ENCODE assay signal across 8 mouse cellular contexts in the genomic region with DNA sequence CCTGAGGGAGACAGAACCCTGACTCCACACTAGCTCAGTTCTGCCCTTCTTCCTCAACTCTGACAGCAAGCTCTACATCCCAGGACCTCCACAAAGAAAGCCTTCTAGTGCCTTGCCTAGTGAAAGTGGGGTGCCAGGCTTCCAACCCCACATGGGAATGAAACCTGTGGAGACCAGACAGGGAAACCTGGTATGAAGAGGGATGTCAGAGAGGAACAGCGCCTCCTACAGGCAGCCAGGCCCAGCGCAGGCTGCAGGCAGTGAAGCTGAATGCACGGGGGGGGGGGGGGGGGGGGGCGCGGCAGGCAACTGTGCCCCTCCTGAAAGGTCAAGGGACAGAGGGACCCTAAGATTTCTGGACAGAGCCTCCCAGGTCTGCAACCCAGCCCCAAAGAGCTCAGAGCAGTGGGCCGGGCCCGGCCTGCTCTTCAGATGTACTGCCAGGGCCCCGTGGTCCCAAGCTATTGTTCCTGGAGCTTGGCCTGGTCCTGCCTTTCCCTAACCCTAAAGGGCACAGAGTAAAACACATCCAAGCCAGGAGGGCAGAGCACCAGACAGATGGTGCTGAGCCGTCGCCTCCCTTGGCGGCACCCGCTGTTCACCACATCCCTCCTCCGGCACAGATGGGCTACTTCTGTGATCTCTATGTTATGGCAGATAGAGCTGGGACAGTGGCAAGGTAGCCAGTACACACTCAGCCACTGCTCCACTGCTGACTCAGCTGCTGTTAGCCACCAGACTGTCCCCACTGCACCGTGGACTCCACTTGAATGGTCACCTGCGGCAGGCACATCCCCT. TPM values are rescaled to one million over a fixed set of nuclear protein-coding genes. Genes with fewer than 3 reads are reported as not detected.
DNase-seq lines count a peak whose midpoint lies in the region; ATAC-seq and TF ChIP-seq lines count a peak whose summit lies in the region.
"Had no signal": no experiment of that assay in that cellular context is flagged by ENCODE, and none has a peak within 500 bp of the region (broad histone marks: within the 10 kb centered on the region; RNA-seq: fewer than 3 reads in every experiment).

No protein-coding gene starts in this region.

- no peaks in the 10 kb centered on the region for H3K36me3 ChIP-seq in liver, adult 2 months (ENCODE audit: control insufficient read depth, insufficient read depth, low read length)
- H3K36me3 ChIP-seq: limb, embryonic 12.5 days had no signal

- WGBS in liver, adult 2 months, result 86% methylated on average over 11 of the region's 15 CpGs

- peaks cover 6% of the 10 kb centered on the region; the same call in 1 of the 2 replicates for H3K4me1 ChIP-seq in liver, adult 2 months (ENCODE audit: control insufficient read depth, insufficient read depth, low read length)

- TF ChIP-seq POLR2A in liver, adult 2 months (IDR thresholded peaks at IDR 0.05; ENCODE audit: extremely low read depth, insufficient read depth, low read length), result no peak

- H3K4me3 ChIP-seq in liver, adult 2 months (ENCODE audit: insufficient read depth, low read depth, low read length), result no peak overlapping the region
- H3K4me3 ChIP-seq: limb, embryonic 12.5 days had no signal

- H3K27me3 ChIP-seq in liver, adult 2 months (ENCODE audit: control insufficient read depth, insufficient read depth, low read length), result no peaks in the 10 kb centered on the region; the same call in 1 of the 2 replicates

- peak; percentile 70 for TF ChIP-seq CTCF in liver, adult 2 months (IDR thresholded peaks at IDR 0.05; ENCODE audit: low read depth, low read length)

- no peaks in the 10 kb centered on the region for H3K79me2 ChIP-seq in liver, adult 2 months (ENCODE audit: control insufficient read depth, insufficient read depth, low read length)

- DNase-seq in liver, adult 2 months (ENCODE audit: extremely low read depth, low read depth, low spot score), result no peak
- DNase-seq in liver (no peak), R1 (ENCODE audit: low read depth, low spot score) (peak; percentile 52), adipocyte (ENCODE audit: low spot score) (no peak)
- peak; percentile 37 for DNase-seq in embryo, embryonic 10.5 days (ENCODE audit: low spot score)
- no peak for DNase-seq in neural tube, embryonic 10.5 days (ENCODE audit: extremely low spot score, low spot score)

- peak; percentile 34; the same call in 1 of the 2 replicates for ATAC-seq in megakaryocyte progenitor cell, adult 5-6 weeks (replicated peaks; ENCODE audit: poor library complexity)

- H3K9ac ChIP-seq in liver, adult 2 months (ENCODE audit: low read depth, low read length), result no peak overlapping the region
- H3K9ac ChIP-seq: limb, embryonic 12.5 days had no signal

- H3K27ac ChIP-seq in liver, adult 2 months (replicated peaks; ENCODE audit: insufficient read depth, low read depth, low read length), result no peak overlapping the region
- H3K27ac ChIP-seq: limb, embryonic 12.5 days had no signal

RNA-seq across cellular contexts. Expression of gene Qrfp, which starts 13.8 kb away (rescaled TPM):
- total RNA-seq in liver, adult 2 months (2014; rRNA removed), result not detected in 2 replicates
- polyA plus RNA-seq in liver, adult 2 months (2012; rRNA removed), result not detected in 2 replicates
- not detected in 2 replicates for total RNA-seq in megakaryocyte progenitor cell, adult 5-6 weeks (2015)
- not detected in 2 replicates for total RNA-seq in megakaryocyte progenitor cell, adult 5-6 weeks (2017)

RNA-seq across cellular contexts. Expression of gene Fibcd1, which starts 21.7 kb away (rescaled TPM):
- total RNA-seq in liver, adult 2 months (2014; rRNA removed), result not detected in 2 replicates
- not detected in 2 replicates for polyA plus RNA-seq in liver, adult 2 months (2012; rRNA removed)
- total RNA-seq in megakaryocyte progenitor cell, adult 5-6 weeks (2015), result not detected in 2 replicates
- total RNA-seq in megakaryocyte progenitor cell, adult 5-6 weeks (2017), result not detected in 2 replicates

Comparison
In these comparisons a context has a peak if more than half of its experiments do, and no peak if none do; other contexts are left out.
1. DNase-seq: peak in R1 (single experiment) and embryo, embryonic 10.5 days (single experiment); none in liver, adult 2 months (single experiment), liver (single experiment), adipocyte (single experiment) and neural tube, embryonic 10.5 days (single experiment).